Mouse (Mus musculus): ENCODE results near the gene Hs2st1. TPM values are rescaled to one million over a fixed set of nuclear protein-coding genes. Genes with fewer than 3 reads are reported as not detected.

Hs2st1 gene
- polyA plus RNA-seq, 1 experiment: 3.0 TPM

GRCm38 (mm10) chr3:144563916-144564315, 6.1 kb downstream of the Hs2st1 start:
- Histone ChIP-seq H3K27me3 (ENCODE audit: control insufficient read depth, insufficient read depth, low read length) (no peaks in the 10 kb centered on the region), H3K27ac (ENCODE audit: control insufficient read depth, insufficient read depth, low read depth, low read length) (no peak overlapping the region), H3K4me1 (ENCODE audit: control insufficient read depth, insufficient read depth, low read length) (peaks cover under 1% of the 10 kb centered on the region), H3K4me3 (ENCODE audit: control insufficient read depth, low read depth, low read length) (no peak overlapping the region), H3K36me3 (ENCODE audit: control insufficient read depth, insufficient read depth, low read length) (no peaks in the 10 kb centered on the region)
- no peak for TF ChIP-seq POLR2A (IDR thresholded peaks at IDR 0.05; ENCODE audit: control insufficient read depth, low read depth, low read length)
- no peak for TF ChIP-seq CTCF (IDR thresholded peaks at IDR 0.05; ENCODE audit: control insufficient read depth, insufficient read depth, insufficient replicate concordance, low read depth, low read length)

- H3K36me3 ChIP-seq (ENCODE audit: control insufficient read depth, insufficient read depth, low read length): no peaks in the 10 kb centered on the region
- TF ChIP-seq POLR2A (IDR thresholded peaks at IDR 0.05; ENCODE audit: control insufficient read depth, low read depth, low read length) (no peak), CTCF (IDR thresholded peaks at IDR 0.05; ENCODE audit: control insufficient read depth, insufficient read depth, insufficient replicate concordance, low read depth, low read length) (no peak)
- H3K4me1 ChIP-seq (ENCODE audit: control insufficient read depth, insufficient read depth, low read length): no peaks in the 10 kb centered on the region
- no peaks in the 10 kb centered on the region for H3K27me3 ChIP-seq (ENCODE audit: control insufficient read depth, insufficient read depth, low read length)
- no peak overlapping the region for H3K27ac ChIP-seq (ENCODE audit: control insufficient read depth, insufficient read depth, low read depth, low read length)
- H3K4me3 ChIP-seq (ENCODE audit: control insufficient read depth, low read depth, low read length): no peak overlapping the region
Measured at GRCm38 (mm10) chr3:144561511-144562250, 8.3 kb downstream of the Hs2st1 start.

- TF ChIP-seq POLR2A (IDR thresholded peaks at IDR 0.05; ENCODE audit: control insufficient read depth, low read depth, low read length) (no peak), CTCF (IDR thresholded peaks at IDR 0.05; ENCODE audit: control insufficient read depth, insufficient read depth, insufficient replicate concordance, low read depth, low read length) (no peak)
- H3K4me1 ChIP-seq (ENCODE audit: control insufficient read depth, insufficient read depth, low read length): no peaks in the 10 kb centered on the region
- H3K4me3 ChIP-seq (ENCODE audit: control insufficient read depth, low read depth, low read length): no peak overlapping the region
- no peaks in the 10 kb centered on the region for H3K27me3 ChIP-seq (ENCODE audit: control insufficient read depth, insufficient read depth, low read length)
- no peaks in the 10 kb centered on the region for H3K36me3 ChIP-seq (ENCODE audit: control insufficient read depth, insufficient read depth, low read length)
- H3K27ac ChIP-seq (ENCODE audit: control insufficient read depth, insufficient read depth, low read depth, low read length): no peak overlapping the region
Measured at GRCm38 (mm10) chr3:144558274-144558673, 11.7 kb downstream of the Hs2st1 start.

DNA sequence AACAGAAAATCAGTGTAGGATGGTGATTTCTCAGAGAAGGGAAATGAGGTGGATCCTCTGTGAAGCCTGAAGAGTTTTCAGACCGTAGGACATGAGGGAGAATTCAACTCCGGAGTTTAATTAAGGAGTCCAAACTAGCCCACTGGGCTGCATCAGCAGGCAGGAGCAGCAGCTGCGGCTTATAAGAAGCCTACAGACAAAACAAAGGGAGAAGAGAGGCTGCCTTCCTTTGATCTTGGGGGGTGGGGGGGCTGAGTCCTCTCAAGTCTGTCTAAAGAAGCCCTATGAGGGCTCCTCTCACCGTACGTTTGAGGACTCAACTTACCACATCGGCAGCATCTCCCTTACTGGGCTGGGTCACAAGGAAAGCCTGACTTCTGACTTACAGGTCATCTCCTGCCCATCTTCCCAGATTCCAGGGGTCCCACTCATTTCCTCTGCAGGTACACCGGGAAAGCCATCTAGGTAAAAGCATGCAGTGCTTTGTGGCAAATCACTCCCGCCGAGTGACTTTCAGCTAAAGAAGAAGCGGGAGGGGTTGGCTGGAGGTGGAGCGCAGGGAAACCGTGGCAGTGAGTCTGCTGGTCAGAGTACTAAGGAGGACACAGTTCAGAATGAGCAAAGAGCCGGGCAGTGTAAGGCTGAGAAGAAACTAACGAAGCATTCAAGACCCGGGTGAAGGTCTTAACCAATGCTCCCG, 13.2 kb downstream of the Hs2st1 start:
- Histone ChIP-seq H3K36me3 (ENCODE audit: control insufficient read depth, insufficient read depth, low read length) (no peaks in the 10 kb centered on the region), H3K27ac (ENCODE audit: control insufficient read depth, insufficient read depth, low read depth, low read length) (no peak overlapping the region), H3K4me1 (ENCODE audit: control insufficient read depth, insufficient read depth, low read length) (no peaks in the 10 kb centered on the region), H3K27me3 (ENCODE audit: control insufficient read depth, insufficient read depth, low read length) (no peaks in the 10 kb centered on the region), H3K4me3 (ENCODE audit: control insufficient read depth, low read depth, low read length) (peak overlapping the region; percentile 66)
- TF ChIP-seq CTCF (IDR thresholded peaks at IDR 0.05; ENCODE audit: control insufficient read depth, insufficient read depth, insufficient replicate concordance, low read depth, low read length) (no peak), POLR2A (IDR thresholded peaks at IDR 0.05; ENCODE audit: control insufficient read depth, low read depth, low read length) (no peak)

DNA sequence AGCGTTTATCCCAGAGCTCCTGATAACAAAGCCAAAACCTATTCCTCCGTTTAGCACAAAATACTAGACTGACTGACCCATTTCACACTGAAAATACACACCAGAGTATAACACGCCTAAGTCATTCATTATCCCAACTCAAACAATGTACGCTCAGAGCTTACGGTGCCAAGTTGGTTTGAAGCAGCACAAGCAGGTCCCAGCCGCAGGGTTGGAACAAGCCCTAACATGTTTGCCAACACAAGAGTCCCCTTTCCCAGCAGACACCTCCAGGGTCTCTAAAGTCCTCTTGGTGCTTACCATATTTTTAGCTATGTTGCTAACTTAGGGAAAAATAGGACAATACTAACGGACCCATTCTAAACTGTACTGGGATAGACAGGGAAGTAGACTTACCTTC, 14.8 kb downstream of the Hs2st1 start:
- Histone ChIP-seq H3K36me3 (ENCODE audit: control insufficient read depth, insufficient read depth, low read length) (no peaks in the 10 kb centered on the region), H3K4me1 (ENCODE audit: control insufficient read depth, insufficient read depth, low read length) (no peaks in the 10 kb centered on the region), H3K27me3 (ENCODE audit: control insufficient read depth, insufficient read depth, low read length) (no peaks in the 10 kb centered on the region), H3K27ac (ENCODE audit: control insufficient read depth, insufficient read depth, low read depth, low read length) (no peak overlapping the region), H3K4me3 (ENCODE audit: control insufficient read depth, low read depth, low read length) (no peak overlapping the region)
- no peak for TF ChIP-seq CTCF (IDR thresholded peaks at IDR 0.05; ENCODE audit: control insufficient read depth, insufficient read depth, insufficient replicate concordance, low read depth, low read length)
- no peak for TF ChIP-seq POLR2A (IDR thresholded peaks at IDR 0.05; ENCODE audit: control insufficient read depth, low read depth, low read length)

- TF ChIP-seq CTCF (IDR thresholded peaks at IDR 0.05; ENCODE audit: control insufficient read depth, insufficient read depth, insufficient replicate concordance, low read depth, low read length): no peak
- no peak for TF ChIP-seq POLR2A (IDR thresholded peaks at IDR 0.05; ENCODE audit: control insufficient read depth, low read depth, low read length)
- Histone ChIP-seq H3K4me1 (ENCODE audit: control insufficient read depth, insufficient read depth, low read length) (no peaks in the 10 kb centered on the region), H3K4me3 (ENCODE audit: control insufficient read depth, low read depth, low read length) (no peak overlapping the region), H3K27ac (ENCODE audit: control insufficient read depth, insufficient read depth, low read depth, low read length) (no peak overlapping the region), H3K27me3 (ENCODE audit: control insufficient read depth, insufficient read depth, low read length) (no peaks in the 10 kb centered on the region), H3K36me3 (ENCODE audit: control insufficient read depth, insufficient read depth, low read length) (no peaks in the 10 kb centered on the region)
Measured at GRCm38 (mm10) chr3:144554503-144554902, 15.5 kb downstream of the Hs2st1 start.

- Histone ChIP-seq H3K36me3 (ENCODE audit: control insufficient read depth, insufficient read depth, low read length) (no peaks in the 10 kb centered on the region), H3K27me3 (ENCODE audit: control insufficient read depth, insufficient read depth, low read length) (no peaks in the 10 kb centered on the region), H3K27ac (ENCODE audit: control insufficient read depth, insufficient read depth, low read depth, low read length) (no peak overlapping the region), H3K4me3 (ENCODE audit: control insufficient read depth, low read depth, low read length) (no peak overlapping the region), H3K4me1 (ENCODE audit: control insufficient read depth, insufficient read depth, low read length) (no peaks in the 10 kb centered on the region)
- TF ChIP-seq CTCF (IDR thresholded peaks at IDR 0.05; ENCODE audit: control insufficient read depth, insufficient read depth, insufficient replicate concordance, low read depth, low read length) (no peak), POLR2A (IDR thresholded peaks at IDR 0.05; ENCODE audit: control insufficient read depth, low read depth, low read length) (no peak)
Measured at GRCm38 (mm10) chr3:144553942-144554341, 16.0 kb downstream of the Hs2st1 start.
